Mouse (Mus musculus) forebrain, embryonic 10.5 days (tissue): ENCODE data around the gene Ttll1. TPM values are rescaled to one million over a fixed set of nuclear protein-coding genes. Genes with fewer than 3 reads are reported as not detected.

ENCODE experiments used
- DNase-seq: peaks from one replicate; pipeline ENCODE4 v3.0.0-alpha.2; 2017; ENCODE audit warnings: low spot score; ENCODE audit errors: extremely low spot score
- H3K27ac ChIP-seq: fragments of 300-500 bp; sonication (generic); 2 replicates; pipeline ENCODE4 v1.5.1; 2016; ENCODE audit warnings: mild to moderate bottlenecking
- H3K27me3 ChIP-seq: fragments of 300-500 bp; sonication (generic); 2 replicates; pipeline ENCODE4 v1.6.1; 2016; ENCODE audit warnings: mild to moderate bottlenecking; ENCODE audit not compliant: poor library complexity, severe bottlenecking
- H3K36me3 ChIP-seq: fragments of 300-500 bp; sonication (generic); replicated peaks from 2 replicates; pipeline ENCODE4 v1.6.1; 2016; ENCODE audit warnings: mild to moderate bottlenecking, moderate library complexity
- H3K4me1 ChIP-seq: fragments of 300-500 bp; sonication (generic); 2 replicates; pipeline ENCODE4 v1.6.1; 2016
- H3K4me3 ChIP-seq: fragments of 300-500 bp; sonication (generic); 2 replicates; pipeline ENCODE4 v1.5.1; 2016; ENCODE audit warnings: mild to moderate bottlenecking, moderate library complexity
- H3K9me3 ChIP-seq: fragments of 300-500 bp; sonication (generic); 2 replicates; pipeline ENCODE4 v1.6.1; 2016; ENCODE audit warnings: mild to moderate bottlenecking, moderate library complexity
- WGBS: fragments of 180-500 bp; shearing (Covaris S2); methylation state at CpG from one replicate; pipeline ENCODE4 v1.1.7; 2016; 5-methylcytosine and 5-hydroxymethylcytosine counted together
- polyA plus RNA-seq: library from polyadenylated mRNA; unstranded; fragments of >200 nt; fragmentation: Nextera tagmentation; extraction: Ambion mirVana; gene quantifications from 2 replicates; pipeline ENCODE4 v1.2.1, GENCODE M21; 2016

Gene Ttll1
- polyA plus RNA-seq = 33.3 and 33.7 TPM in 2 replicates

DNA sequence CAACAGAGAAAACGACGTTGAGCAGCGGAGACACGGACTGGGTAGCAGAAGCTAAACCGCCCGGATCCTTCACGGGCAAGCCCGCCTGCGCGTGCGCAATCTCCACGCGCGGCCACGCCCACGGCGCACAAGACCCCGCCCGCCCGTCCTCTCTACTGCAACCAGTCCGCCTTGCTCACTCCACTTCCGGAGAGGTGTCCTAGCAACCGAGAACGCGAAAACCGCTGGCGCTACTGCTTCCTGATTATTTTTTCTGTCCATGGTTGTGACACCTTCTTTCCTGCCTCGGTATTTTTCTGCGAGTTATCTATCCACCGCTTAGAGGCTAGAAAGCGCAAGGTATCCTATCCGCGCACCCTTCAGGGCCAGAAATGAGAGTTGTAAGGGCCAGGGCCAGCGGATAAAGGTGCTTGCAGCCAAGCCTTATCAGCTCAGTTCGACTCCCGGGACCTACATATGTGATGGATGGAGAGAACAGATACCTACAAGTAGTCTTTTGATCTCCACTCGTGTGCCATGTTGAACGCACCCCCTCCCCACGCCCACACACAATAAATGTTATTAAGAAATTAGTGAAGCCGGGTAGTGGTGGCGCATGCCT is at the start of gene Ttll1:
Gene Ttll1, minus strand, starts transcription at position 89 of the 601 bp plus-strand sequence.
- Histone ChIP-seq H3K27ac (peak within 1 kb of the TSS; percentile 87), H3K36me3 (no peaks in the 10 kb centered on the region), H3K4me3 (peak within 1 kb of the TSS; percentile 73), H3K4me1 (peaks cover 14% of the 10 kb centered on the region), H3K27me3 (no peaks in the 10 kb centered on the region), H3K9me3 (no peaks in the 10 kb centered on the region)
- peak; percentile 93 for DNase-seq
- WGBS = 12% methylated on average over 41 of the region's 41 CpGs

DNA sequence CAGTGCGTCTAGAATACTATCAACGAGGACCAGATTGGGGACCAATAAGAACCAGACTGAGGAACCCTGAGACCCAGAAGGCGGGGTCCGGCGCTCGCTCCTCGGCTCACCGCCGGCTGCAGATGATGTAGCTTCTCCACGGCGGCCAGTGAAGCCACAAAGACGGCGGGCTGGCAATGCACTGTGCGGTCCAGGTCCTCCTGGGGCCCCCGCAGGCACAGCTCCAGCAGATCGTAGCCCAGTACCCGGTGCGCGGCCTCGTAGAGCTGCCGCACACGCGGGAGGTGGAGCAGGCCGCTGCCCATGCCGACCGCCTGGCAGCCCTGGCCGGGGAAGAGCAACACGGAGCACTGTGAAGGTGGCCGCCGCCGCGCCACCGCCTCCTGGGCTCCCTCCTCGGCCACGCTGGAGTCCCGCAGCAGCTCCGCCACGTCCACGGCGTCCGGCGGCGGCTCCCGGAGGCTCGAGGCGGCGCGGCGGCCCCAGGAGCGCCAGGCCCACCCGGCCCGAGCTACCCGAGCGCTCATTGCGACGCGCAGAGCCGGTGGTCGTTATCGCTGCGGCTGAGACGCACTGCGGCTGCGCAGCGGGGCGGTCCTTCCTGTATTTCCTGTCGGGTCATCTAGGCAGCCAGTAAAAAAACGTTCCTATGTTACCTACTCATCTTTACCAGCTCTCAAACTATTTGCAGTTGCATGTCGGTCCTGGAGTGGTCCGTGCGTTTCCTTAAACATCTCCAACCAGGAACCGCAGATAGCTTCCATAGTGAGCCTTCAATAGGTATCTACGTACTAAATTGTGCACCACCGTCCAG is 44.7 kb upstream of the Ttll1 start:
- H3K27me3 ChIP-seq = no peaks in the 10 kb centered on the region
- DNase-seq = peak; percentile 87
- H3K9me3 ChIP-seq = no peaks in the 10 kb centered on the region
- peaks cover 35% of the 10 kb centered on the region for H3K36me3 ChIP-seq
- H3K4me3 ChIP-seq = peak overlapping the region; percentile 93
- H3K27ac ChIP-seq = peak overlapping the region; percentile 96
- WGBS = under 1% methylated on average over 74 of the region's 74 CpGs
- peaks cover 16% of the 10 kb centered on the region for H3K4me1 ChIP-seq

DNA sequence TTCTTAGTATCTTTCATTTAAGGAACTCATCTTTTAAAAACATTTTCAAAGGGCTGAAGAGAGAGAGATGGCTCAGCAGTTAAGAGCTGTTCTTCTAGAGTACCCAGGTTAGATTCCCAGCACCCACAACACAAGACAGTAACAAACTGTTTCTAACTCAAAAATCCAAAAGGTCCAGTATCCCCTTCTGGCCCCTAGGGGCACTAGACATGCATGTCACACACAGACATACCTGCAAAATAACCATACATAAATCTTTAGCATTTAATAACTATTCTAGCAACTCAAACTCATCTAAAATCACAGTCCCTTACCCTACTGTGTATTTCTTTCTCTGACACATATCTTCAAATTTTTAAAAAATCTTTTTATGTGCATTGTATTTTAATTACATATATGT is 43.1 kb upstream of the Ttll1 start:
- no peak for DNase-seq
- Histone ChIP-seq H3K9me3 (no peaks in the 10 kb centered on the region), H3K4me3 (no peak overlapping the region), H3K27me3 (no peaks in the 10 kb centered on the region), H3K27ac (no peak overlapping the region), H3K36me3 (peaks cover 51% of the 10 kb centered on the region), H3K4me1 (peaks cover 16% of the 10 kb centered on the region)

DNA sequence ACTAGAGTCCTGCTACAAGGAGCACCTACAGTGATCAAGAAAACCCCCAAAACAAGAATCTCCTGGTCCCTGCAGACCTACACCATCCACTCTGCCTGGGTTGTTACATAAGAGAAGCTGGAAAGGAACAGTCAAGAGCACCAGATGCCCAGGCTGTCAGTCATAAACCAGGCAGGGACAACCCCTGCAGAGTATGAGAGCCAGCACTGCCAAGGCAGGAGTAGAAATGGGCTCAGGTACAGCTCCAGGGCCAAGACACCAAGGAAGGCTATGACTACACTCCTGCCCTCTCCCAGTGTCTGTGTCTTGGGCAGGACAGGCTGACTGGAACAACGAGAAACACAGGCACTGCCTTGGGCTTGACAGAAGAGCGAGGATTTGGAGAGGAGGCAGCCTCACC is 39.4 kb upstream of the Ttll1 start:
- Histone ChIP-seq H3K9me3 (no peaks in the 10 kb centered on the region), H3K36me3 (peaks cover 88% of the 10 kb centered on the region)
- WGBS = 84% methylated on average over 2 of the region's 2 CpGs

DNA sequence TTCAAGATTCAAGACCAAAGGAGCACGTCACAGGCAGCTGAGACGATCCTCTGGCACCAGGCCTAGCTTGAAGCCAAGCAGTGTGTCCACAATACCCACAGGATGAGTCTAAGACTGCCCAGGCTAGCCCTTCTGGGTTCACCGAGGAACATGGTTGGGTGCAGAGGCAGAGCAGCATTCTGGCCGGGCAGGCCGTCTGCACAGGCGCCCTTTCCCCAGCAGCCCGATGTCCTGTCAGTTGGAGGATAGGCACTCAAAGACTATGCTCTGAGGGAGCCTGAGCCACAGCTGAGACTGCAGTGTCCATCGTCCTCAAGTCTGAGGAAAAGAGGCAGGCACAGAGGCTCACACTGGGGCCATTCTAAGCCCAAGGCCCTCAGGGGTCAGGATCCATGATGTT is 36.5 kb upstream of the Ttll1 start:
- DNase-seq = no peak
- Histone ChIP-seq H3K9me3 (no peaks in the 10 kb centered on the region), H3K36me3 (peaks cover 72% of the 10 kb centered on the region), H3K4me1 (no peaks in the 10 kb centered on the region), H3K27me3 (no peaks in the 10 kb centered on the region), H3K4me3 (no peak overlapping the region), H3K27ac (no peak overlapping the region)
- 91% methylated on average over 8 of the region's 8 CpGs for WGBS

More for the DNA sequence above, 39.4 kb upstream of the Ttll1 start:
- DNase-seq = no peak
- no peak overlapping the region for H3K27ac ChIP-seq
- peaks cover 9% of the 10 kb centered on the region for H3K4me1 ChIP-seq
- no peak overlapping the region for H3K4me3 ChIP-seq
- H3K27me3 ChIP-seq = no peaks in the 10 kb centered on the region

DNA sequence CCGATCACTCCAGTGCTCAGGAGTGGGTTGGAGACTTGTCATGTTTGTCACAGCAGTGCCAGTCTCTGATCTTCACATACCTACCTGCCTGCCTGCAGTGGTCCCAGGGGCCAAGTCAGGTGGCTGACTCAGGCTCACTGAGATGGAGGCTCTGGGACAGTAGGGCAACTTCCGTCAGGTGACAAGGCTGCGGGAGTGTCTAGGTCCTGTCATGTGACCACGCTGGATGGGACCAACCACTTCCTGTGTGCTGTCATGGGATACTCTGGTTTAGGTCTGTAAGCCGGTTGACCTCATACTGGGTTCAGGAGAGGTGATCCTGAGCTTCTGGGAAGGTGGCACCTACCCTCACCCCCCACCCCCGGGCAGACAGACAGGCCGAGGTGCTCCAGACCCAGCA is 35.3 kb upstream of the Ttll1 start:
- no peak for DNase-seq
- no peaks in the 10 kb centered on the region for H3K4me1 ChIP-seq
- no peak overlapping the region for H3K27ac ChIP-seq
- H3K9me3 ChIP-seq = no peaks in the 10 kb centered on the region
- peaks cover 61% of the 10 kb centered on the region for H3K36me3 ChIP-seq
- 91% methylated on average over 7 of the region's 7 CpGs for WGBS
- no peak overlapping the region for H3K4me3 ChIP-seq
- no peaks in the 10 kb centered on the region for H3K27me3 ChIP-seq

DNA sequence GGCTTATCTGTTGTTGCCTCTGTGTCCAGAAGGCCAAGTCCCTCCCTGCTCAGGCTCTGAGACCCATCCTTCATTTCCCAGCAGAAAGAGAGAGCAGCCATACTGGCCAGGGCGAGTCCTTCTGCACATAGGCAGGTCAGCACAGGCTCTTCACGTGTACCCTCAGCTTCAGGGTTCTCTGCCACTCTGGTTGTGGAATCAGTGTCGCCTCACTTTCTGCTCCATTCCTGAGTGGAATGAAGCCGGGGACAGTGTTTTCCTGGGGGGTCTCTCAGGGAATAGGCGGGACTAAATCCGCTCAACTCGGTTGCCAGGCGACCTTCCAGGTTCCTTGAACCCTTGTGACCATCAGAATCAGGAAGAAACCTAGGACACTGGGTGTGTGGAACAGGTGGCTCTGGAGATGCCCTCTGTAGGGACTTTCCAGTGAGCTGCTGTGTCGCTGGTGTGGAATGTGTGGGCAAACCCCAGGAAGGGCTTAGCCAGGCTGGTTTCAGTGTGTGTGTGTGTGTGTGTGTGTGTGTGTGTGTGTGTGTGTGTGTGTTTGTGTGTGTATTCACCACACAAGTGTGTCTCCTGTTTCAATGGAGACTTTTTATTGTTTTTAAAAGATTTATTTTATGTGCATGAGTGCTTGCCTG is 31.1 kb upstream of the Ttll1 start:
- Histone ChIP-seq H3K4me1 (no peaks in the 10 kb centered on the region), H3K4me3 (no peak overlapping the region), H3K27ac (no peak overlapping the region), H3K36me3 (peaks cover 18% of the 10 kb centered on the region), H3K9me3 (no peaks in the 10 kb centered on the region), H3K27me3 (no peaks in the 10 kb centered on the region)
- DNase-seq = no peak
- WGBS = 85% methylated on average over 9 of the region's 9 CpGs

DNA sequence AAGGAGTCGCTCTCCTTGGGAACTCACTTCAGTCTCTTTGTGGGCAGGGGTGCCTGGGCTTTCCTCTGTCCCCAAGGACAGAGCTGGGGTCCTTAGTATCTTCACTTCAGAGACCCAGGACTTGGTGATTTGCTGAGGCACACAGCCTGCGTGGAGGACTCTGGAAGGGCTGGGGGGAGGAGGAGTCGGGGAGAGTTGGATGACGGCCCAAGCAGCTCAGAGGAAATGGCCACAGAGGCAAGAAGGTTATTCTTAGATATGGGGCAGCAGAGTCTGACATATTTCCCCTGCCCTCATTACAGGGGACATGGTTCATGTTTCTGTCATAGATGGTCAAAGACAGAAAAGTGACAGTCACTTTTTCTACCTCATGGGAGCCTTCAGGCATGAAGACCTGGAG is 29.2 kb upstream of the Ttll1 start:
- Histone ChIP-seq H3K9me3 (no peaks in the 10 kb centered on the region), H3K27ac (no peak overlapping the region), H3K36me3 (no peaks in the 10 kb centered on the region; the same call in 1 of the 2 replicates), H3K4me3 (no peak overlapping the region), H3K27me3 (no peaks in the 10 kb centered on the region), H3K4me1 (peaks cover 3% of the 10 kb centered on the region; the same call in 1 of the 2 replicates)
- WGBS = 89% methylated on average over 4 of the region's 4 CpGs
- DNase-seq = no peak

DNA sequence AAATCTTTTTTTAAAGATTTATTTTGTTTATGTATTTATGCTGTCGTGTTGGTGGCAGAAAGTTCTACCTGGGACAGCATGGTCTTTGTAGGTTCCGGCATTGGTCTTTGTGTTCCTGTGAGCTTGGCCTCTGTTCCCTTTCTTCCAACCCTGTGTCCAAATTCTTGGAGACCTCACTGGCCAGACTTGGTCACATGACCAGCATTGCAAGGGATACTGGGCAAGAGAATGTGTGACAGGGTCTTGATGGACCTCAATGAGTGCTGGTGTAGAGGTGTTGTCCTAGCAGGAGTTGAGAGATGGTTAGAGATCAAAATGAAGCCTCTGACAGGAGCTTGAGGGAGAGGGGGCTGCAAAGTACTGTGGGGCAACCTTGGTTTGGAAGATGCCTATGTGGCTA is 28.2 kb upstream of the Ttll1 start:
- Histone ChIP-seq H3K27ac (no peak overlapping the region), H3K9me3 (no peaks in the 10 kb centered on the region), H3K4me3 (no peak overlapping the region), H3K4me1 (peaks cover 3% of the 10 kb centered on the region; the same call in 1 of the 2 replicates), H3K27me3 (no peaks in the 10 kb centered on the region), H3K36me3 (no peaks in the 10 kb centered on the region)
- WGBS = 97% methylated on average over 2 of the region's 2 CpGs
- no peak for DNase-seq

DNA sequence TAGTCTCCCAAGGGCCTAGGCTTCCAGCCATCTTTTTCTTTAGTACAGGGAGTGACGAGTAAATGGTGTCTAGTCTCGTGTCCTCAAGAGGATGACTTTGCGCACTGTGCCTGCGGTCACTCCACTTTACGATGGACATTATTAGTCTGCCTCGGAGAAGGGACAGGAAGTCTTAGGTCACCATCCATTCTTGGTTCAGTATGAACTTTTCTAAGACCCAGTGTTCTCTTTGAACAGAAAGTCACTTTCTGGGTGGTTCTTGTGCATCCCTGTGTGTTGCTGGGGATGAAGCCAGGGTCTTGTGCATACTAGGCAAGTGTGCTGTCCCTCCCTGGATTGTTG is 25.2 kb upstream of the Ttll1 start:
- Histone ChIP-seq H3K4me1 (peaks cover 5% of the 10 kb centered on the region; the same call in 1 of the 2 replicates), H3K4me3 (no peak overlapping the region), H3K27ac (no peak overlapping the region), H3K9me3 (no peaks in the 10 kb centered on the region), H3K36me3 (no peaks in the 10 kb centered on the region), H3K27me3 (0 out of 2 replicates have a peak, but pooled peaks cover under 1% of the 10 kb centered on the region)
- 93% methylated on average over 6 of the region's 6 CpGs for WGBS
- DNase-seq = no peak

DNA sequence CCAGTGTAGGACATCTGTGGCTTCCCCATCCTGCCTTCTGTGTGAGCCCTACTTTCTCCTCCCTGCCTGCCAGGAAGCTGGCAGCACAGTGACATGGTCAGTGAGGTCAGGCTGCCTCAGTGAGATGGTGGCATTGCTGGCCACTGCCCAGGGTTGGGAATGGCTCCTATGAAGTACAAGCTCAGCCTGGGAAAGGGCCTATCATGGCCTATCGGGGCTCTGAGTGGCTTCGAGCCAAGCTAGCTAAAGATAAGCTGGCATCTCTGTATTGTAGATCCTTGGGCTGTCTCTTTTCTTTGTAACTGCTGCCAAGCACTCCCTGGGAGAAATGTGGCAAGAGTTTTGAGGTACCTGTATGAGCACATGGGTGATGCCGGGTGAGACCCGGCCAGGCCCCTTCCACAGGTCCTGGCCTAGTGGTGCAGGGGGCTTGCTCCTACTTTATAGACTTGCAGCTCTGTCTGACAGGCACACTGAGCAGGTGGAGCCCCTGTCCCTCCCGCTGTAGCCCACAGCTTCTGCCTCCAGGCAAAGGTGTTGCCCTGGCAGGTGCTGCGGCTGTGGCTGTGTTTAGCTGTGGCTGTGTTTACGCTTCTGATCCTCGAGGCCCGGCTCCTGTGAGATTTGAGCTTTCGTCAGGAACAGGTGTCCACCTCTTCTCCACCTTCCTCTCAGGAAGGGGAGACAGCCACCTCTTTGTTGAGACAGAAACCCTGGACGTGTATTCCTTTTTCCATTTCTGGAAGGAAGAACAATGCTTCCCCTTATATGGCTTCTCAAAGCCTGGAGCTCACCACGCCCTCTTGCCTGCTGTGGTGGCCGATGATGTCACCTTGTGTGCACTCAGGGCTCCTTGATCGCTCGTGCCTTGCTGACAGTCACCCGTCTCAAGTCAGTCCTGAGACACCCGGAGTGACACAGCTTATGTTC is 24.5 kb upstream of the Ttll1 start:
- Histone ChIP-seq H3K4me3 (no peak overlapping the region), H3K9me3 (no peaks in the 10 kb centered on the region), H3K27ac (0 out of 2 replicates have a peak overlapping the region, but pooled peaks have one; percentile 2), H3K36me3 (no peaks in the 10 kb centered on the region), H3K27me3 (peaks cover 5% of the 10 kb centered on the region; the same call in 1 of the 2 replicates), H3K4me1 (peaks cover 5% of the 10 kb centered on the region; the same call in 1 of the 2 replicates)
- WGBS = 83% methylated on average over 17 of the region's 17 CpGs
- DNase-seq = no peak

DNA sequence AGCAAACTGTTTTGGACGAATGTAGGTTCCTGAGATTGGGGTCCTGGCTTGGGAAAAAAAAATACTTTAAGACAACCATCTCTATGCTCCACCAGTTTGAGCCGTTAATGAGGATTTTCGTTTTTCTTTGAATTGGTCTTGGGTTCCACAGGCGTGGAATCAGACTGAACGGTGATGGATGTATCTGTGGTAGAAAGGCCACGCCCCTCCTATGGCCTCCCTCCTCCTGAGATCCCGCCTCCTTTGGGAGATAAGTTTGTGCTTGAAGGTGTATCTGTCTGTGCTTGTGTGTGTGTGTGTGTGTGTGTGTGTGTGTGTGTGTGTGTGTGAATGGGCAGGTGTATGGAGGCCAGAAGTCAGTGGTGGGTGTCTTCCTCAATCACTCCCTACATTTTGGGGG is 21.9 kb upstream of the Ttll1 start:
- no peak overlapping the region for H3K4me3 ChIP-seq
- H3K27me3 ChIP-seq = peaks cover 31% of the 10 kb centered on the region
- no peak overlapping the region for H3K27ac ChIP-seq
- 87% methylated on average over 7 of the region's 7 CpGs for WGBS
- peaks cover 5% of the 10 kb centered on the region; the same call in 1 of the 2 replicates for H3K4me1 ChIP-seq
- no peak for DNase-seq
- H3K36me3 ChIP-seq = no peaks in the 10 kb centered on the region
- no peaks in the 10 kb centered on the region for H3K9me3 ChIP-seq
